Mouse (Mus musculus) heart, adult 11 months (tissue): ENCODE data around the gene Rer1.

Experiments
- DNase-seq: peaks from one replicate; pipeline ENCODE4 v3.0.0; 2022

The Rer1 gene

DNA sequence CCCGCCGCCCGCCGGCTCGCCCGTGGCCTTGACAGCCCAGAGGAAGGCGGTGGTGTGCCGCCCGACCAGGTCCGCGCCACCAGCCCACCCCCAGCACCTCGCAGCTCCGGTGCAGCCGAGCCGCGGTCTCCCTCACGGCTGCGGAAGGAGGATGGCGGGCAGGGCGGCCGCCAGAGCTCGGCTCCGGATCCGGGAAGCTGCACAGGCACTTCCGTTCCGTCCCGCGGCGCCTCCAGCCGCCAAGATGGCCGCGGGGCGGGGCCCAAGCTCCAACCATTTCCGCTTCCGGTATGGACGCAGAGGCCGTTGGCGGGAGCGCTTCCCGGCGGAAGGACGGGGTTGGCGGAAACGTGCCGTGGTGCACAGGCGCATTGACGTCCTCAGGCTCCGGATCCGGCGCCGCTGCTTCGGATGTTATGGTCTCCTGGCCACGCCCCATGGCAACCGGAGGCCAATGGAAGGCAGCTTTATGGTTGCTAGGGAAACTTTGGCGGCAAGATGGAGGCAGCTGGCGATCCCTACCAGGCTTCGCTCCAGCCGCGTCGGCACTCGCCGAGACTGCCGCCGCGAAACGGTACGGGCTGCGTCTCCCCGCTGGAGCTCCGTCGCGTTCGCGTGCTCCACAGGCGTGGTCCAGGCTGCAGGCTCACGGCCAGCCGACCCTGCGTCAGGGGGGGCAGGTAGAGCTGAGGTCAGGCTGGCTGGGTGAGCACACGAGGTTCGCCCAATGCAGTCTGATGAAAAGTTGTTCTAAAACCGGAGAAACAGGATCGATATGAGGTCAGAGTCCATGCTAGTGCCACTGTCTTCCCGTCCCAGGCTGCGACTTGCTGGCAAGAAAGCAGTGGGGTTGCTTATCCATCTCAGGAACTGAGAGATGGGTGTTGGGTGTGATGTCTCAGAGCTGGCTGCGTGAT is at the start of gene Rer1, which contains the start of gene Morn1:
Gene Rer1 (minus strand): TSS at position 275 of the 917 bp plus-strand sequence.
Gene Morn1 (plus strand): TSS at position 470 of the 917 bp plus-strand sequence.
- peak; percentile 100 for DNase-seq

DNA sequence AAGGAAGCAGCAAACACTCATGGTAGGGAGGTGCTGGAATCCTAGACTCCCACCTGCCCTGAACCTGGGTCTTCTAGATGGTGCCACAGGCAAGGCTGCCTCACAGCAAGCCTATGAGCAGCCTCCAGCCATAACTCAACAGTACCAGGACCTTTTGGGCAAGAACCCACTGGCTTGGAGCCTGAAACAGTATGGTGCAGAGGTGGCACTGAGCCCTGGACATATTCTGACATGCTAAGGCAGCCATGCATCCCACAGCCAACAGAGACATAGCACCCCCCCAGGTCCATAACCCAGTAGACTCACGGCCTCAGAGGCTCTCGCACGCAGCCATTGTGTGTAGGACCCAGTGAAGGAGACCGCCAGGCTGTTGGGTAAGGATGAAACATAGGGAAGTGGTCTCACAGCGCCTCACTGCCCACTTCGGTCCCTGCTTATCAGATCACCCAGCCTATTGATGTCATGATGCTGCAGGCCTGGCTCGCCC is 48.5 kb upstream of the Rer1 start:
- DNase-seq, result peak; percentile 92

DNA sequence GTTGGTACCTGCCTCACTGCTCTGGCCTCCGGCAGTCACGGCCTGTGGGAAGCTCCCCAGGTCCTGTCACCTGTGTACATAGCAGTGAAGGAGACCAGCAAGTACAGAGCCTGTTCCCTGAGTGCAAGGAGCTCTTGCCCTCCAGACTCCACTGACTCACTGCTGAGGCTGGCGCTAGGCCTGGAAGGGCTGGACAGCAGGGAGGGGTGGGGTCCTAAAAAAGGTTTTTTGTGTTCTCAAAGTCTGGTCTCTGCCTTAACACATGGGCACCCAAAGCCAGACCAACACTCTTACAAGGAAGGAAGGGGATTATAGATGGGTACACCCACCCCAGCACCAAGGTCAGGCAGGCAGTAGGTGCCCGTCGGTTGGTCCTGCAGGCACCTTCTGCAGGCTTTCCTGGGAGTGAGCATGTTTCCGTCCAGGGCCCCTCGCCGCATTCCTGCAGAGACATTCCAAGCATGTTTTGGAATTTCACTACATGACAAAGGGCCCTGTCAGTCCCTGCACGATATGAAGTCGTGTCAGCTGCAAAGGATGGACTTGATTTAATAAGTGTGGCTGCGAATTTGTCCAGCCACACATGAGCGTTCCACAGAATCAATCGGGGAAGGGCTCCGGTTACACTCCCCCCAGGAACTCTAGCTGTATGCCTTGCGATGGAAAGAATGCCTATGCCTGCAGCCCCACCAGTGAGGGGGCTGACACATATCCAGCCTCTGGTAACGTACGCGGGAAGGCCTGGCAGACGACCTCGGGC is 47.7 kb upstream of the Rer1 start:
- peak; percentile 95 for DNase-seq

DNA sequence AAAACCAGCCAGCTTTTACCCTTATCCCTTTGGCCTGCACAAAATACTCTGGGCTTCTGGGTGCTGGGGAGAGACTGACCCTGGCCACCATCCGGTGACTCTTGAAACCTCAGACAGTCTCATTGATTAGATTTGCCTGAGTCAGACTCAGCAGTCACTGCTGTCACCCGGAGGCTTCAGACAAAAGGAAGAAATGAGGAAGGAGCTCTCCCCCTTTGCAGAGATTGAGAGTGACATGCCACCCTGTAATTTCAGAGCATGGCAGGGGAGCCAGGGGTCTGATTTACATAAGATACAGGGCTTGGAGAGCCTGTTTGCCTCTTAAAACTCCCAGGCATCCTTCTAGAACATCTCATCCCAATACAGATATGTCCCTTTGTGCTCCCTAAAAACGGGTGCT is 47.0 kb upstream of the Rer1 start:
- DNase-seq, result no peak

DNA sequence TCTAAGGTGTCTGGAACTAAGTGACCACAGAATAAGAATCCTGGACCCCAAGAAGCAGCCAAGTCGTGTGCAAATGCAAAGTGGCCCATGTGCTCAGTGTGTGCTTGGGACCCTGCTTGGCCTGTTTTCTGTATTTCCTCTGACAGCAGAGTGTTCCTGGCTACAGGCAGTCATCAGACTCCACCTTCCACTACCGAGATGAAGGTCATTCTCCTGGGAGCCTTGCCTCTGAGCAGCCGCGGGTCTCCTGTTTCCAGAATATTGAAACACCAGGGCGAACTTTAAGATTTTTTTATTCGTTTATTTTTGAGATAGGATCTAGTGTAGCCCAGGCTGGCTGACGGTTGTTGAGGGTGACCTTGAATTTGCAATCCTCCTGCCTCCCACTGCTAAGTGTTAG is 44.4 kb upstream of the Rer1 start:
- DNase-seq, result no peak

DNA sequence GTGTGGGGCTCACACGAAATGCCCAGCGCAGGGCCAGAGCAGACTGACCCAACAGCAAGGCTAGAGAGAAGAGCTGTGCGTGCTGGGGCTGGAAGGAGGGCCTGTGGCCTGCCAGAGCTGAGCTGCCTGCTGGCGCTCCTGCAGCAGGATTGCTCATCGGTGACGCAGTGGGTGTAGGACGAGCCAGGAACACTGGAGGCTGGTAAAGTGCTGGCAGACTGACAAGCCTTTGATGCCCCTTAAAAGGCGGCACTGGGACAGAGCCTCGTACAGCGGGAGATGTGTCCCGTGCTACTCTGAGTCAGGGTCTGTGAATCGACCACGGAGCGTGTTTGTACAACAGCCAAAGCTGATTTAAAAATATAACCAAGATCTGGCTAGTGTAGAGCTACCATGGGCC is 43.8 kb upstream of the Rer1 start:
- peak; percentile 99 for DNase-seq

DNA sequence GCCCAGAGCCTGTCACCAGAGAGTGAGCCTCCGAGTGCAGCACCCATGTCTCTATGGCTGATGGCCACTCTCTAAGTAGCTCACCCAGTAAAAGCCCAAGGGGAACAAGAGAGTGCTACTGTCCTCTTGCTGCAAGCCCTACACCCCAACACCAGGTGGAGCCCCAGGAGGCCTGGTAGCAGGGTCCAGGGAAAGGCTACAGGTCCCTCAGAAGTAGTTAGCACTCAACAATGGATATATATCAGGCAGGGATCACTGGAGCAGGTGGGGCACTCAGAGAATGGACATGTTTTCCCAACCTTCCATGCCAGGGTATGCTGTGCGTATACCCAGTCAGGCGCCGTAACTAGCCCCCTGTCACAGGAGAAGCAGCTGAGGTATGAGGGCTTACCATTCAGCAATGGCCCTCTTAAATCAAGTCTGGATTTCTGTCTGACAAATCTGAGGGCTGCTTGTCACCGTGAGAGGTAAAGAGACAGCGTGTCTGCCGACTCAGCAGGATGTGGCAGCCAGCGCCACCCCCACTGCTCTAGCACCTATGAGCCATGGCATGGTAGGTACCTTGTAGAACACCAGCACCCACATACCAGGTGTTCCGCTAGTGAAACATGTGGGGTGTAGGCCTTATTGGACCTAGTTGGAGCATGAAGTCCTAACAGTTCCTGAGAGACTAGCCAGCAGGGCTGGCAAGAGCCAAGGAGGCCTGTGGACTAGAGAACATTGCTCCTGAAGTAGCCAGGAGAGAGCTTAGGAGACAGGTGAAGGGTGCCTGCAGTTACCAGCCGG is 43.1 kb upstream of the Rer1 start:
- peak; percentile 97 for DNase-seq

DNA sequence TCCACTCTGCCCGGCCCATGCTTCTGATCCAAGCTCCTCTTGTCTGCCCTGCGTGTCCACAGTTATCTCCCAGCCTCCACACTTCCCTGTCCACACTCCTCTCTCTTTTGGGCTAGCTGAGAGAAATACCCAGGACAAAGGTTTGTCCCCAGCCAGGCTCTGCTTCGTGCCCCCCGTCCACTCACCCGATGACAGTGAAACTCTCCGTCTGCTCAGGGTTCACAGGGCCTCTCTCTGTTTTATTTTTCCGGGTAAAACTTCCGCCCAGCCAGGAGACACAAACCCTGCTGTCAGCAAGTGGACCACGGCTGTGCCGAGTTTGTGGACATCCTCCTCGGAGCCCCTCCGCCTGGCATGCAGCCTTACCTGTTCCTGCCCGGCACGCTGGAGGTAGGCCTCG is 42.2 kb upstream of the Rer1 start:
- peak; percentile 93 for DNase-seq

DNA sequence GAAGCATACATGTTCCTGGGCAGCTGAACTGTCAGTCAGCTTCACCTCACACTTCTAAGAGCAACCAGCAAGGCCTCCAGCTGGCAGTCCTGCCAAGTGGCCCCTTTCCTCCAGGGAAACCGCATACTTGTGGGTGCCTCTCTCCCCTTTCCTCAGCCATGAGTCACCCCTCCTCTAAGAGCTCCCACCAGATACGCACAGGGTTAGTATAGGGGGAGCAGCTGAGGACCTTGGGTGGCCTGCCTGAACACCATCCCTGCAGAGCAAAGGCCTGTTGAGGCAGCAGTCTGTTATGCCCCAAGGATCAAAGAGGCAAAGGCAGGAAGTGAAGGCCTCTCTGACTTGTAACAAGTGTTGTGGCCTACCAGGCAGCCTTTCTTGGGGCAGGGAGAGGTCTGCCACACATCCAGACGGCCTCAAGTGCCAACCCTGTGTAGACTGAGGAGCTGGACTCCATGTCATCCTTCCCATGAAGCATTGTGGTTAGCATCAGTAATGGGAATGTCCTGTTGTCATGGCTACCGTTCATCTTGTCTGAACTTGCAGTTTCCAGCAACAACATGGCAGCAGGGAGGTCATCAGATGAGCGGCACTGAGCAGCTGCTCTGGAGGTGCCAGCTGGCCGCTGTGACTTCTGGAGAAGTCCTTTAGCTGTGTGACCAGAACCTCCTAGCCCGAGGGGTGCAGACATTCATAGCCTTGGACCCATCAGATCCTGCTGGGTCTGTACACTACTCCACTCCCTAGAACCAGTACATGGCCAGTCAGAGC is 40.6 kb upstream of the Rer1 start:
- peak; percentile 80 for DNase-seq

DNA sequence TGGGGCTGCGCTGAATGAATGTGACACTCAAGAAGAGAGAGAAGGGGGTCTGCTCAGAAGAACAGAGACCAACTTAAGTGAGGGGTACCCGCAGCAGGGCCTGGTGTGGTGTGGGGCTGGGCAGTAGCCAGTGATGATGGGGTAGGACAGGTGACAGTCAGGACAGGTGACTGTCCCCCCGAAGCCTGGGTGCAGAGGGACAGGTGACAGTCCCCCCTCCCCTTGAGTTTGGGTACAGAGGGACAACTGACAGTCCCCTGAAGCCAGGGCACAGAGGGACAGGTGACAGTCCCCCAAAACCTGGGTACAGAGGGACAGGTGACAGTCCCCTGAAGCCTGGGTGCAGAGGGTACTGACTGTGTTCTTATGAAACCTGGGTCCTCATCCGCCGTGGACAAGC is 40.0 kb upstream of the Rer1 start:
- peak; percentile 90 for DNase-seq

DNA sequence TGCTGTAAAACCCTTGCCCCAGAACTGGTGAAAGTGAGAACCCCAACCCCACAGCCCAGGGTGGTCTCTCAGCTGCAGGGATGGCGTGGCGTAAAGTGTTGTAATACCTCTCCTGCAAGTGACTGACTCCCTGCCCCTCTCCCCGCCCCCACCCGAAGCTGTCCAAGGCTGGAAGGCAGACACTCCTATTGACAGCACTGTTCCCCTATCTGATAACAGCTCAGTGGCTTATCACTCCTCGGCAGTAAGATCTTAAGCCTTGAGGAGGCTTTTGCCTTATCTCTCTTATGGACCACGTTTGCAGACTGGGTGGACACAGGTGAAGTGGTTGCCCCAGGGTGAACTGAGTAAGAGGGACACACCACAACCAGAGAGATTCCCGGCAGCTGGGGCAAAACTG is 39.1 kb upstream of the Rer1 start:
- no peak for DNase-seq

DNA sequence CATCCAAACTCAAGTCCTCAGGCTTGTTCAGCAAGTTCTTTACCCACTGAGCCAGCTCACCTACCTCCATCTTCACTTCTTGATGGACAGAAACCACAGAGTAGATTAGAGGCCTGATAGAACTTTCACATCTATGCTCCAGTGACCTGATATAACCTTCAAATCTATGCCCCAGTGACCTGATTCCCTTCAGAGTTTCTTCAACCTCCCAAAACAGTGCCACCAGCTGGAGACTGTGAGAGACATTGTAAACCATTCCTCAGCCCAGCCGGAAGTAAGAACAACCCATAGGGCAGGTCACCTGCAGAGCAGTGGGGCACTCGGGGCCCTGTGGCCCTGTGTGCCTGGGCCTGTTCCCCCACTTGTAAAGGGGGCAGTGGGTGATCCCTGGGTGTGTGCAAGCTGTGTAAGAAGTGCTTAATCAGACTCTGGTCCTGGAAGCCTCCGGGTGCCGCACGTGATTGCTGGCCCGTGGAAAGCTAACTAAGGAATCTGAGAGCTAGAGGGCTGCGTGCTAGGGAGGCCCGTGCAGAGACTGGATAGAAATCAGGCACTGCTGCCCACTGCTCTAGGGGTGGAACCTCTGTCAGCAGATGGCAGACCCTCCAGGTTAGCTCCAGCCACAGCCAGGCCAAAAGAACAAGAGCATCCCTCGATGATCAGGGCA is 37.8 kb upstream of the Rer1 start:
- DNase-seq, result peak; percentile 75

DNA sequence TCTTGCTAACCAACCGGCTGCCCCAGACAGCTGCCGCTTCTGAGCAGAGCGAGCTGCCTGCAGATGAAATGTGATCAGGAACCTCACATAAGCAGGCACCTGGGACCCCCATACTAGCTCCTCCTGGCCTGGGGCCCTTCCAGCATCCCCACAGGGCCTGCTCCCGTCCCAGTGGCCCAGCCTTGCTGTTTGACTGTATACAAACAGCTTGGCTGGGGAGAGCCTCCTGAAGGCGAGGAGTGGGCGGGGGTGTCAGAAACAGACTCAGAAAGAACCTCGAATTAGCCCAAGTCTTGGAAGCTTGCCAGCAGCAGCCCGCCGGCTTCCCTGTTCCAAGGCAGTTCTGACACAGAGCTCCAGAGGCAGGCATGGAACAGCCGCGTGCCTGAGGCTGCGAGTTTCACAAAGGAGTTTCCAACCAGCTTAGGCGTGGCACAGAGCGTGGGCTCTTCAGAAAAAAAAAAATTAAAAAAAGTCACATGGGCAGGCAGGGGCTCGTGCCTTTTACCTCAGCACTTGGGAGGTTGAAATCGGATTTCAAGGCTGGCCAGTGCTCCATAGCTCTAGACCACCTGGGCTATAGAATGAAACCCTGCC is 36.4 kb upstream of the Rer1 start:
- peak; percentile 98 for DNase-seq

DNA sequence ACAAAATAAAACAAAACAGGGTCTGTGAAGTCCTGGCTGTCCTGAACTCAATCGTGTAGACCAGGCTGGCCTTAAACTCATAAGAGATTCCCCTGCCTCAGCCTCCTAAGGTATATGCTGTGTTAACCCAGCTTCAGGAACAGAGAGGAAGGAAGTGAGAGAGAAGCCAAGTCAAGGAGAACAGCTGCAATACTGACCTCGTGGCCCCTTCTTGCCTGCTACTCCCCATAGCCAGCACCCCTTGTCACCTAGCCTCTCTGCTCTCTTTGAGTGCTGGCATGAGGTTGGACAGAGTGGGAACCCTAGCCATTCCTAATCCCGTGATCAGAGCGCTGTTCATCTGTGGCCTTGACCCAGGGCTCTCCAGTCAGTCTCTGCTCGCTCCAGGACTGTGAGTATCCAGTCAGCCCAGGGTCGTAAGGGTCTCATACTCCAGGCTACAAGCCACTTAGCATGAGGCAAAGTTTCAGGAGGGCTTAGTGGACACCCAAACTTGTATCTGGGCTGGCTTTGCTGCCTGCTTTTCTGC is 35.8 kb upstream of the Rer1 start:
- DNase-seq, result no peak

DNA sequence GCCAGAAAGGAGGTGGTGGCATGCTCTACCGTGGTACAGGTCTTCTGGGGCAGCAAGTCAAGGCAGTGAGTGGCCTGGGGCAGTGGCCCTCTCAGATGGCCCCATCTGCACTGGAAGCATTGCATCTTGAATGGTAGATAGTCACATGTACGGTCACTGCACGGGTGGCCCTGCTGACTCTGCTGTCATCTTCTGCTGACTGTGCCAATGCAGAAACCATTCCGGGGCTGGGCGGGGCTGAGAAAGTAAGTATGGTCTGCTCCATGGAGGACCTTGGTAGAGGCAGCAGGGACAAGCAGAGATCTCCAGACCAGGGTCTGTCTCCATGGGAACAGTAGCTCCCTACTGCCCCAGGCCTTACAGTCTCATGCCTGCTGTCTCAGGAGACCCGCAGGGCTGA is 35.0 kb upstream of the Rer1 start:
- DNase-seq, result peak; percentile 97

DNA sequence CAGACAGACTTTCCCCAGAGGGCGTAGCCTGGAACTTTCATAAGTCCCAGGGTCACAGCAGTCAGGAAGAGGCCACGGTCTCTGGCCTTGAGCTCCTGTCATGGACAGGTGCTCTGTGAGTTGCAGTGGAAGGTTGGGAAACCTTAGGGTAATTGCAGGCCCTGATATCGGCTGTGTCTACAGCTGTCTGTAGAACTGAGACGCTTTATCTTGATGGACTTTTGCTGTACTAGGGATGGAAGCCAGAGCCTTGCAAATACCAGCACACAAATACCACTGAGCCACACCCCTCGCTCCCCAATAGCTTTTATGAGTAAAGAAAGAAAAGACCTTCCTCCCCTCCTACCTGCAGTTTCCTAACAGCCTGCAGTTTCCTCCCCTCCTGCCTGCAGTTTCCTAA is 34.4 kb upstream of the Rer1 start:
- no peak for DNase-seq

DNA sequence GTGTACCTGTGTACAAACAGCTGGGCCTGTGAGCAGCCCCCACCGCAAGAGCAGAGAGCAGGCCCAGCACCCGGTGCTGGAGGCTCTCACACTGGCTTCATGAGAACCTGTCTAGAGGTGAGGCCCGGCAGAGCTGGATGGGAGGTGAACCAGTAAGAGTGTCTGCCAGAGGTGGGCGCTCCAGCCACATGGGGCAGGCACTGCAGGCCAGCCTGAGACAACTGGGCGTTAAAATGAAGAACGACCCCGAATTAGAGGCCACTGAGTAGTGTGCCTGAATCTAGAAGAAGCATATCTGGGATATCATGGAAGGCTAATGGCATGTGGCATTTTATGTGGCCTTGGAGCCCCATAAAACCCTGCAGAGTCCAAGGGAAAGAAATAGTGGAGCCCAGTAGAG is 33.9 kb upstream of the Rer1 start:
- DNase-seq, result no peak

DNA sequence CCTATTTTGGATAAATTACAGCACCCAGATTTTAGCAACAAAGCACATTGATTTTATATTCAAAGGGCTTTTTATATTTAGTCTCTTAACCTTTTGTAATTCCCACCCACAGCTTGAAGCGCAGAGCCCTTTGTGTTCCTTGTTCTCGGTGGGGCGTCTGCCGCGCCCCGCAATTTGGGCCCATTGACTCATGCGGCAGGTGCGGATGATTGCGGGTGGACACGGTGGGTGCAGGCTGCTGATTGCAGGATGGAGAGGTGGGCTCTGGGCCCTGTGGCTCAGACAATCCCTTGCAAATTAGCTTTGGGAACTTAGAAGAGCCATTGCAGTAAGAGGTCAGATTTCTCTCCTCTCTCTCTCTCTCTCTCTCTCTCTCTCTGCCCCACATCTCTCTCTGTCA is 32.1 kb upstream of the Rer1 start:
- no peak for DNase-seq

DNA sequence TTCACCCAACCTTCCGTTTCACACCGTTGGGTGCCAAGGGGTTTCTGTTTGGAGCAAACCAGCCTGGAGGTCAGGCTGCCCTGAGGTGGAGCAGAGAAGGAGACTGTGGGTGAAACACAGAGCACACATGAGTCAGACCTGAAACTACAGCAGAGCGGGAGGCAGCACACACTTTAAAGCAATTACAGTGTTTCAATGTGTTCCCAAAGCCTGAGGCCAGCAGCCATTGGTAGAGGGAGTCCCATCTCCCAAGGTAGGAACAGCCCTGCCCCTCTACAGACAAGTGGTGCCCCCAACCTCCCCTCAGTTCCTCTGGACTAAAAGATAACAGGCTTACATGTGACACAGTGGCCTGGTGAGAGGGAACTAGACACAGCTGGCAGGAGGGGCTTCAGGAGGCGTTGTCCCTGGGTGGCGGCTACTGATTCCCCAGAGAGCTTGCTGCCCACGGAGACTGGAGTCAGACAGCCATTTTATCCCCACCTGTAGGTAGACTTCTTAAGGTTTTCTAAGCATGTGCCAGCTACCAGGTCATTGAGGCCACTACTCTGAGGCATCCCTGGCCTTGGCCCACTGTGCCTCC is 31.3 kb upstream of the Rer1 start:
- peak; percentile 92 for DNase-seq

DNA sequence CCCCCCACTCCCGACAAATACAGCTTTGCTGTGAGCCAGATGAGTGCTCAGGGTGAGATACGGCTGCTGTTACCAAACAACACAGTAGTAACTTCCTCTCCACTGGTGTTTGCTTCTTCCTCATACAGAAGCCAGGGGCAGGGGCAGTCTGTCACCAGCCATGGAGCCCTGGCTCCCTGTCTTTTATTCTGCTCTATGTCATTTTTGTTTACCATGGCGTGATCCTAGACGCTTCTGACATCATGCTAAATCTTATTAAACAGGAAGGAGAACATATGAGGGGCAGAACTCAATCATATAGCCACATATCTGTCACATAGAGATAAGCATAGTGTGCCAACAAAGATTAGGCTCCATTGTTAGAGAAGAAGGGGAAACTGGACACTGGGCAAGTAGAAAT is 30.4 kb upstream of the Rer1 start:
- DNase-seq, result no peak
